Mouse (Mus musculus) brain, embryonic 14.5 days (tissue): Measurements from ENCODE around the gene Olfr320.
"Not testable (repeated sequence)": the region's sequence is repeated elsewhere in the genome, so short reads cannot be mapped to it uniquely, and the experiment has no call there.

Experiments
- CTCF ChIP-seq: fragments of 200-500 bp; IDR thresholded peaks from 2 replicates; pipeline ENCODE4 v1.5.1; 2012; ENCODE audit warnings: inconsistent platforms, mild to moderate bottlenecking, moderate library complexity, borderline replicate concordance; ENCODE audit not compliant: insufficient read depth, insufficient read length; ENCODE audit errors: extremely low read depth
- POLR2A ChIP-seq: fragments of 200-500 bp; IDR thresholded peaks from 2 replicates; pipeline ENCODE4 v1.6.1; 2012; ENCODE audit warnings: mild to moderate bottlenecking, inconsistent platforms, borderline replicate concordance; ENCODE audit not compliant: poor library complexity, insufficient read depth, insufficient read length, severe bottlenecking; ENCODE audit errors: extremely low read depth

- not testable (repeated sequence) for TF ChIP-seq CTCF, POLR2A
Measured at GRCm38 (mm10) chr11:58727896-58728650, 47.2 kb downstream of the Olfr320 start.
